Mouse (Mus musculus): Measurements from ENCODE around the gene Lingo3. TPM values are rescaled to one million over a fixed set of nuclear protein-coding genes. Genes with fewer than 3 reads are reported as not detected.

The Lingo3 gene
- polyA plus RNA-seq, 1 experiment = not detected

- Histone ChIP-seq H3K27me3 (ENCODE audit: control insufficient read depth) (peaks cover 16% of the 10 kb centered on the region), H3K4me1 (ENCODE audit: control insufficient read depth) (peaks cover 60% of the 10 kb centered on the region), H3K4me3 (replicated peaks) (no peak overlapping the region), H3K36me3 (ENCODE audit: control insufficient read depth) (peaks cover 40% of the 10 kb centered on the region), H3K9me3 (ENCODE audit: control insufficient read depth, low read length) (peaks cover 2% of the 10 kb centered on the region; the same call in 1 of the 2 replicates)
- no peak for TF ChIP-seq TAL1 (IDR thresholded peaks at IDR 0.05; ENCODE audit: low read length)
- TF ChIP-seq GATA1 (IDR thresholded peaks at IDR 0.05; ENCODE audit: low read length) = no peak
Observed at GRCm38 (mm10) chr10:80870993-80871392, 27.2 kb upstream of the Lingo3 start.

- TF ChIP-seq TAL1 (IDR thresholded peaks at IDR 0.05; ENCODE audit: low read length) (no peak), GATA1 (IDR thresholded peaks at IDR 0.05; ENCODE audit: low read length) (no peak)
- peaks cover 76% of the 10 kb centered on the region for H3K4me1 ChIP-seq (ENCODE audit: control insufficient read depth)
- peaks cover 97% of the 10 kb centered on the region for H3K36me3 ChIP-seq (ENCODE audit: control insufficient read depth)
- no peaks in the 10 kb centered on the region for H3K9me3 ChIP-seq (ENCODE audit: control insufficient read depth, low read length)
- H3K27me3 ChIP-seq (ENCODE audit: control insufficient read depth) = no peaks in the 10 kb centered on the region
- H3K4me3 ChIP-seq (replicated peaks) = no peak overlapping the region
Observed at GRCm38 (mm10) chr10:80864446-80864845, 20.6 kb upstream of the Lingo3 start.

- Histone ChIP-seq H3K4me1 (ENCODE audit: control insufficient read depth) (peaks cover 84% of the 10 kb centered on the region), H3K36me3 (ENCODE audit: control insufficient read depth) (peaks cover 92% of the 10 kb centered on the region), H3K27me3 (ENCODE audit: control insufficient read depth) (no peaks in the 10 kb centered on the region), H3K4me3 (replicated peaks) (peak overlapping the region; percentile 49), H3K9me3 (ENCODE audit: control insufficient read depth, low read length) (no peaks in the 10 kb centered on the region)
- TF ChIP-seq TAL1 (IDR thresholded peaks at IDR 0.05; ENCODE audit: low read length) = no peak
- no peak for TF ChIP-seq GATA1 (IDR thresholded peaks at IDR 0.05; ENCODE audit: low read length)
Observed at GRCm38 (mm10) chr10:80862305-80862704, 18.5 kb upstream of the Lingo3 start.

GRCm38 (mm10) chr10:80858350-80858935 lies 14.6 kb upstream of the Lingo3 start:
- Histone ChIP-seq H3K4me1 (ENCODE audit: control insufficient read depth) (peaks cover 94% of the 10 kb centered on the region), H3K9me3 (ENCODE audit: control insufficient read depth, low read length) (no peaks in the 10 kb centered on the region), H3K4me3 (replicated peaks) (peak overlapping the region; percentile 74), H3K27me3 (ENCODE audit: control insufficient read depth) (no peaks in the 10 kb centered on the region), H3K36me3 (ENCODE audit: control insufficient read depth) (peaks cover 79% of the 10 kb centered on the region)
- peak; percentile 94 for TF ChIP-seq GATA1 (IDR thresholded peaks at IDR 0.05; ENCODE audit: low read length)
- peak; percentile 86 for TF ChIP-seq TAL1 (IDR thresholded peaks at IDR 0.05; ENCODE audit: low read length)

- Histone ChIP-seq H3K4me3 (replicated peaks) (peak overlapping the region; percentile 74), H3K36me3 (ENCODE audit: control insufficient read depth) (peaks cover 79% of the 10 kb centered on the region), H3K9me3 (ENCODE audit: control insufficient read depth, low read length) (no peaks in the 10 kb centered on the region), H3K27me3 (ENCODE audit: control insufficient read depth) (no peaks in the 10 kb centered on the region), H3K4me1 (ENCODE audit: control insufficient read depth) (peaks cover 93% of the 10 kb centered on the region)
- TF ChIP-seq GATA1 (IDR thresholded peaks at IDR 0.05; ENCODE audit: low read length) (no peak), TAL1 (IDR thresholded peaks at IDR 0.05; ENCODE audit: low read length) (no peak)
Observed at GRCm38 (mm10) chr10:80857848-80858247, 14.0 kb upstream of the Lingo3 start.

- peak overlapping the region; percentile 74 for H3K4me3 ChIP-seq (replicated peaks)
Observed at GRCm38 (mm10) chr10:80857386-80857785, 13.5 kb upstream of the Lingo3 start.

GRCm38 (mm10) chr10:80856908-80857307 lies 13.1 kb upstream of the Lingo3 start:
- peaks cover 91% of the 10 kb centered on the region for H3K4me1 ChIP-seq (ENCODE audit: control insufficient read depth)
- H3K4me3 ChIP-seq (replicated peaks) = peak overlapping the region; percentile 74
- H3K27me3 ChIP-seq (ENCODE audit: control insufficient read depth) = no peaks in the 10 kb centered on the region
- TF ChIP-seq GATA1 (IDR thresholded peaks at IDR 0.05; ENCODE audit: low read length) = no peak
- peak; percentile 37; the same call in 1 of the 3 replicates for TF ChIP-seq TAL1 (IDR thresholded peaks at IDR 0.05; ENCODE audit: low read length)
- H3K36me3 ChIP-seq (ENCODE audit: control insufficient read depth) = peaks cover 78% of the 10 kb centered on the region
- no peaks in the 10 kb centered on the region for H3K9me3 ChIP-seq (ENCODE audit: control insufficient read depth, low read length)

More at GRCm38 (mm10) chr10:80857386-80857785, 13.5 kb upstream of the Lingo3 start:
- no peaks in the 10 kb centered on the region for H3K9me3 ChIP-seq (ENCODE audit: control insufficient read depth, low read length)
- peaks cover 78% of the 10 kb centered on the region for H3K36me3 ChIP-seq (ENCODE audit: control insufficient read depth)
- TF ChIP-seq GATA1 (IDR thresholded peaks at IDR 0.05; ENCODE audit: low read length) (no peak), TAL1 (IDR thresholded peaks at IDR 0.05; ENCODE audit: low read length) (no peak)
- no peaks in the 10 kb centered on the region for H3K27me3 ChIP-seq (ENCODE audit: control insufficient read depth)
- H3K4me1 ChIP-seq (ENCODE audit: control insufficient read depth) = peaks cover 91% of the 10 kb centered on the region

- no peaks in the 10 kb centered on the region for H3K27me3 ChIP-seq (ENCODE audit: control insufficient read depth)
- no peaks in the 10 kb centered on the region for H3K9me3 ChIP-seq (ENCODE audit: control insufficient read depth, low read length)
- peaks cover 78% of the 10 kb centered on the region for H3K36me3 ChIP-seq (ENCODE audit: control insufficient read depth)
- H3K4me1 ChIP-seq (ENCODE audit: control insufficient read depth) = peaks cover 91% of the 10 kb centered on the region
- TF ChIP-seq TAL1 (IDR thresholded peaks at IDR 0.05; ENCODE audit: low read length) = no peak
- TF ChIP-seq GATA1 (IDR thresholded peaks at IDR 0.05; ENCODE audit: low read length) = no peak
- H3K4me3 ChIP-seq (replicated peaks) = peak overlapping the region; percentile 74
Observed at GRCm38 (mm10) chr10:80856267-80856666, 12.4 kb upstream of the Lingo3 start.

GRCm38 (mm10) chr10:80855749-80856073 lies 11.9 kb upstream of the Lingo3 start:
- Histone ChIP-seq H3K4me1 (ENCODE audit: control insufficient read depth) (peaks cover 85% of the 10 kb centered on the region), H3K4me3 (replicated peaks) (peak overlapping the region; percentile 74), H3K9me3 (ENCODE audit: control insufficient read depth, low read length) (no peaks in the 10 kb centered on the region), H3K27me3 (ENCODE audit: control insufficient read depth) (no peaks in the 10 kb centered on the region), H3K36me3 (ENCODE audit: control insufficient read depth) (peaks cover 78% of the 10 kb centered on the region)
- TF ChIP-seq GATA1 (IDR thresholded peaks at IDR 0.05; ENCODE audit: low read length) (0 out of 2 replicates have a peak, but pooled peaks have one; percentile 39), TAL1 (IDR thresholded peaks at IDR 0.05; ENCODE audit: low read length) (no peak)

Data from erythroblast, embryonic 14.5 days (primary cell).